Mouse (Mus musculus): ENCODE data around the gene Por.

GRCm38 (mm10) chr5:135628916-135629315, 40.9 kb upstream of the Por start:
- TF ChIP-seq CTCF (IDR thresholded peaks at IDR 0.05; ENCODE audit: borderline replicate concordance, extremely low read depth, insufficient read depth, insufficient read length) (no peak), POLR2A (IDR thresholded peaks at IDR 0.05; ENCODE audit: borderline replicate concordance, extremely low read depth, insufficient read depth, insufficient read length, poor library complexity, severe bottlenecking) (no peak)
